Mouse (Mus musculus): Measurements from ENCODE around the gene Trhr2.

GRCm38 (mm10) chr8:122369665-122370064, 9.1 kb upstream of the Trhr2 start:
- TF ChIP-seq EP300 (optimal IDR thresholded peaks at IDR 0.05), result no peak
- peak; percentile 90 for TF ChIP-seq CTCF (IDR thresholded peaks at IDR 0.05; ENCODE audit: low read depth)
